Mouse (Mus musculus) midbrain, embryonic 12.5 days (tissue): Measurements from ENCODE around the gene Prss54. TPM values are rescaled to one million over a fixed set of nuclear protein-coding genes. Genes with fewer than 3 reads are reported as not detected.

Experiments
- ATAC-seq: fragments of 200-750 bp; cut with Nextera tagmentation; 2 replicates; pipeline ENCODE4 v1.8.0; 2017; ENCODE audit warnings: low read depth, moderate TSS enrichment, moderate library complexity; ENCODE audit not compliant: low FRiP score
- H3K27ac ChIP-seq: fragments of 300-500 bp; sonication (generic); replicated peaks from 2 replicates; pipeline ENCODE4 v1.5.1; 2016; ENCODE audit warnings: mild to moderate bottlenecking
- H3K27me3 ChIP-seq: fragments of 300-500 bp; sonication (generic); 2 replicates; pipeline ENCODE4 v1.6.1; 2016; ENCODE audit warnings: mild to moderate bottlenecking
- H3K36me3 ChIP-seq: fragments of 300-500 bp; sonication (generic); 2 replicates; pipeline ENCODE4 v1.6.1; 2016
- H3K4me1 ChIP-seq: fragments of 300-500 bp; sonication (generic); 2 replicates; pipeline ENCODE4 v1.6.1; 2016
- H3K4me2 ChIP-seq: fragments of 300-500 bp; sonication (generic); replicated peaks from 2 replicates; pipeline ENCODE4 v1.6.1; 2016; ENCODE audit warnings: mild to moderate bottlenecking, moderate library complexity
- H3K4me3 ChIP-seq: fragments of 300-500 bp; sonication (generic); 2 replicates; pipeline ENCODE4 v1.5.1; 2016; ENCODE audit warnings: mild to moderate bottlenecking
- H3K9ac ChIP-seq: fragments of 300-500 bp; sonication (generic); replicated peaks from 2 replicates; pipeline ENCODE4 v1.6.1; 2016; ENCODE audit warnings: mild to moderate bottlenecking, moderate library complexity
- H3K9me3 ChIP-seq: fragments of 300-500 bp; sonication (generic); 2 replicates; pipeline ENCODE4 v1.6.1; 2016; ENCODE audit warnings: mild to moderate bottlenecking
- WGBS: fragments of 180-500 bp; shearing (Covaris S2); methylation state at CpG from one replicate; pipeline ENCODE4 v1.1.7; 2016; 5-methylcytosine and 5-hydroxymethylcytosine counted together
- polyA plus RNA-seq: library from polyadenylated mRNA; unstranded; fragments of >200 nt; fragmentation: Nextera tagmentation; extraction: Ambion mirVana; gene quantifications from 2 replicates; pipeline ENCODE4 v1.2.1, GENCODE M21; 2016

The Prss54 gene
- polyA plus RNA-seq, 1 experiment from 2014 or later, result not detected

DNA sequence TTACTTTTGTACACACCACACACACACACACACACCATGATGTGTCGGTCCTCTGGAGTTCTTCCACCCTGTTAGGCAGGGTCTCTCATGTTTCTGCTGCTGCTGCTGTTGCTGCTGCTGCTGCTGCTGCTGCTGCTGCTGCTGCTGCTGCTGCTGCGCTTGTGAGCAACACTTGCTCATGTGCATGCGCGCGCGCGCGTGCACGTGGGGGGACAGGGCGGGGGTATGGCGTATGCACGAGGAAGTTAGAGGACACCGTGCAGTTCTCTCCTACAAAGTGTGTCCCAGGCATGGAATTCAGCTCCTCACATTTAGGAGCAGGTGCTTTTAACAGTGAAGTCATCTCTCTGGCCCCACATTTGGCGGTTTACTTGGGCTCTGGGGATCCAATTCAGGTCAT lies 19.0 kb upstream of the Prss54 start:
- Histone ChIP-seq H3K4me2 (no peak overlapping the region), H3K27ac (no peak overlapping the region), H3K27me3 (no peaks in the 10 kb centered on the region), H3K9ac (no peak overlapping the region), H3K9me3 (no peaks in the 10 kb centered on the region), H3K4me1 (no peaks in the 10 kb centered on the region), H3K36me3 (no peaks in the 10 kb centered on the region), H3K4me3 (no peak overlapping the region)
- no peak for ATAC-seq
- 82% methylated on average over 14 of the region's 14 CpGs for WGBS

DNA sequence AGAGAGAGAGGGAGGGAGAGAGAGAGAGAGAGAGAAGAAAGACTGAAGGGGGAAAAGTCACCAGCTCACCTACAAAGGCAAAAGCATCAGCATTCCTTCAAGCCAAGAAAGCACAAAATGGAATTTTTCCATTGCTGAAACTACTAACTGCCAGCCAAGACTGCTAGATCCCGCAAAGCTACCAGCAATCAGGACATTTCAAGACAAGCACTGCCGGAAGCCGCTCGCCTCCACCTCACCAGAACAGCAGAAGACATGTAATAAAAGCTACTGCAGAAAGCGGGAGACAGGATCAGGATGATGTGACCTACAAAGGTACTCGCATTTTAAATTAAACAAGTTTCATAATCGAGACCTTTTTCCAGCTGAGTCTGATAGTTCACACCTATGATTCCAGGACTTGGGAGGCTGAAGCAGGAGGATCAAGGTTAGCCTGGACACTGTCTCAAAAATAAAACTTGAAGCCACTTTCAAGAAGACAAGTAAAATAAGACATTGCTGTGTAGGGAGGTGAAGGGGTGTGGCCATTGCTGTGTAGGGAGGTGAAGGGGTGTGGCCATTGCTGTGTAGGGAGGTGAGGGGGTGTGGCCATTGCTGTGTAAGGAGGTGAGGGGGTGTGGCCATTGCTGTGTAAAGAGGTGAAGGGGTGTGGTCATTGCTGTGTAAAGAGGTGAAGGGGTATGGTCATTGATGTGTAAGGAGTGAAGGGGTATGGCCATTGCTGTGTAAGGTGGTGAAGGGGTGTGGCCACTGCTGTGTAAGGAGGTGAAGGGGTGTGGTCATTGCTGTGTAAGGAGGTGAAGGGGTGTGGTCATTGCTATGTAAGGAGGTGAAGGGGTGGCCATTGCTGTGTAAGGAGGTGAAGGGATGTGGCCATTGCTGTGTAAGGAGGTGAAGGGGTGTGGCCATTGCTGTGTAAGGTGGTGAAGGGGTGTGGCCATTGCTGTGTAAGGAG lies 17.6 kb upstream of the Prss54 start:
- WGBS, result 90% methylated on average over 7 of the region's 7 CpGs
- H3K36me3 ChIP-seq, result no peaks in the 10 kb centered on the region

DNA sequence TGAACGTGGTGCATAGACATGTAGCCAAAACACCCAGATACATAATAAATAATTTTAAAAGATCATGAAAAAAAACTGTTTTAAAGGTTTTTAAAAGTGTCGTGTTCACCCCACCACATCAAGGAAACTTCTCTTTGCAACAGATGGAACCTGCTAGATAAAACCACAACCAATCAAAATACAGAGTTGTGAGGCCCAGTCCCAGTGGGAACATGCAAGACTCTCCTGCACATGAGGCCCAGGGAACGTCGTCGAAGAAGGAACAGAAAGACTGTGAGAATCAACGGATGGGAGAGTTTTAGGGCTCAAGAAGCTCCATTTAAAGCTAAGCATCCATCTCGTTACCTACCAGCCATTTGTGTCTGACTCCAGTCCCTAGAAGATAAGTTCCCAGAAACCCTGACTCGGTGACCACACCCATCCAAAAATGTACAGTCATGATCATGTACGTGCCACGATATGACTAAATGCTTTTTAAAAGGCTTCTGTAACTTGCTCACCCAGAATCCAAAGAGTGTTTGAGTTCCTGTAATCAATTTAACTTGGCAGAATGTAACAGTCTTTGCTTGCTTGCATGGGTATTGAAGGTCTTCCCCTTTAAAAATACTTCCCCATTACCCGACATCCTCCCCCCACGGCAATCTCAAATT lies 16.1 kb upstream of the Prss54 start:
- H3K9me3 ChIP-seq, result no peaks in the 10 kb centered on the region
- no peaks in the 10 kb centered on the region for H3K4me1 ChIP-seq
- WGBS, result 87% methylated on average over 12 of the region's 12 CpGs
- no peak overlapping the region for H3K4me3 ChIP-seq
- no peak overlapping the region for H3K9ac ChIP-seq
- no peak overlapping the region for H3K4me2 ChIP-seq
- no peaks in the 10 kb centered on the region for H3K36me3 ChIP-seq
- H3K27ac ChIP-seq, result no peak overlapping the region
- H3K27me3 ChIP-seq, result 0 out of 2 replicates have a peak, but pooled peaks cover 3% of the 10 kb centered on the region
- no peak for ATAC-seq

More for the DNA sequence above, 17.6 kb upstream of the Prss54 start:
- Histone ChIP-seq H3K9me3 (no peaks in the 10 kb centered on the region), H3K4me1 (no peaks in the 10 kb centered on the region), H3K4me2 (no peak overlapping the region), H3K27ac (no peak overlapping the region), H3K27me3 (0 out of 2 replicates have a peak, but pooled peaks cover 3% of the 10 kb centered on the region), H3K4me3 (no peak overlapping the region), H3K9ac (no peak overlapping the region)
- no peak for ATAC-seq

DNA sequence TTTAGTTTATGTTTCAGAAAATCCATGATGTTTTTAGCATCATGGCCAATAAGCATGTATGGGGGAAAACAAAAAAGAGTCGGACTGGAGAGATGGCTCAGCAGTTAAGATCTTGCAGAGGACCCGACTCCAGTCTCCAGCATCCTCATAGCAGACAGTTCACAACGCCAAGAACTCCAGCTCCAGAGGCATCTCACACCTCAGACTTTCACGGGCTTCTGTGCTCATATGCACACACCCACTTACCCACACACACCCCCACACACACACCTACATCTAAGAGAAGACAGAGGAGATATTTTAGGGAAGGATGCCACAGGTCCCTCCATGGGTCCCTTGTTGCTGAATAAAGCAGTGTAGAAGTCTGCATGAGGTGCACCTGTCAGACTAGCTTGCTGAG lies 14.4 kb upstream of the Prss54 start:
- Histone ChIP-seq H3K27me3 (0 out of 2 replicates have a peak, but pooled peaks cover 3% of the 10 kb centered on the region), H3K4me2 (no peak overlapping the region), H3K27ac (no peak overlapping the region), H3K4me1 (no peaks in the 10 kb centered on the region), H3K4me3 (no peak overlapping the region), H3K9me3 (no peaks in the 10 kb centered on the region), H3K9ac (no peak overlapping the region), H3K36me3 (no peaks in the 10 kb centered on the region)
- WGBS, result 84% methylated on average over 4 of the region's 4 CpGs
- ATAC-seq, result no peak

DNA sequence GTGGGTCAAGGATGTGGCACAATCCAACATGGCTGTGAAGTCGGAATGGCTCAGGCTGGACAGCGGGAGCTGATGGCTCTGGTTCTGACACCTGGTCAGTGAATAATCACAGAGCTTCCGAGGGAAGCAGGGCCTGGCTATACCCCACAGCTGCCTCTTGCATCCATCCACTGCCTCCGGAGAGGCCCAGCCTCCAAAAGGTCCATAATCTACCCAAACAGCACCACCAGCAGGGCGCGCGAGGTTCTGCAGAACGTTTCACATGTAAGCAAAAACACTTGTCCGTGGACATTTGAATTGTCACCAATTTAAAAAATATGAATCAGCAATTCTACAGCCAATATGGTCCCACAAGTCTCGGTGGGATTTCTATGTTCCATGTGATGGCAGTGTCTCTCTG lies 13.1 kb upstream of the Prss54 start:
- WGBS, result 65% methylated on average over 10 of the region's 10 CpGs
- H3K27ac ChIP-seq, result no peak overlapping the region
- no peaks in the 10 kb centered on the region for H3K9me3 ChIP-seq

DNA sequence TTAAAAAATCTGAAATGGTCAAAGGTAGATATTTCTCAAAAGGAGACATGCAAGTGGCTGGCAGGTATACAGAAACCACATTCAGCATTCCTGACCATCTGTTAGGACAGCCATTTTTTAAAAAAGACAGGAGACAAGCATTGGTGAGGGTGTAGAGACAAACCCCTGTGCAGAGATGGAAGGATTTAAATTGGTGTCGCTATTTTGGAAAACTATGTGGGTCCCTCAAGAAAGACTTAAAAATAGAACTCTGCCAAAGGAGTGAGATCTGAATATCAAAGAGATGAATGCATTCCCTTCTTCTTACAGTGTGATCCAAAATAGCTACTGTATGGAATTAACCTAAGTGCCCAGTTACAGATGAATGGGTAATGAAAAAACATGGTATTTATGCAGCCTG lies 11.2 kb upstream of the Prss54 start:
- ATAC-seq, result no peak
- no peak overlapping the region for H3K4me2 ChIP-seq
- H3K4me1 ChIP-seq, result no peaks in the 10 kb centered on the region
- no peak overlapping the region for H3K4me3 ChIP-seq
- H3K27ac ChIP-seq, result no peak overlapping the region
- 0 out of 2 replicates have a peak, but pooled peaks cover 3% of the 10 kb centered on the region for H3K27me3 ChIP-seq
- no peaks in the 10 kb centered on the region for H3K36me3 ChIP-seq
- H3K9ac ChIP-seq, result no peak overlapping the region
- no peaks in the 10 kb centered on the region for H3K9me3 ChIP-seq
- 98% methylated on average over 1 of the region's 1 CpGs for WGBS

More for the DNA sequence above, 13.1 kb upstream of the Prss54 start:
- H3K9ac ChIP-seq, result no peak overlapping the region
- no peak overlapping the region for H3K4me2 ChIP-seq
- H3K4me1 ChIP-seq, result no peaks in the 10 kb centered on the region
- no peak for ATAC-seq
- H3K27me3 ChIP-seq, result 0 out of 2 replicates have a peak, but pooled peaks cover 3% of the 10 kb centered on the region
- no peak overlapping the region for H3K4me3 ChIP-seq
- H3K36me3 ChIP-seq, result no peaks in the 10 kb centered on the region

DNA sequence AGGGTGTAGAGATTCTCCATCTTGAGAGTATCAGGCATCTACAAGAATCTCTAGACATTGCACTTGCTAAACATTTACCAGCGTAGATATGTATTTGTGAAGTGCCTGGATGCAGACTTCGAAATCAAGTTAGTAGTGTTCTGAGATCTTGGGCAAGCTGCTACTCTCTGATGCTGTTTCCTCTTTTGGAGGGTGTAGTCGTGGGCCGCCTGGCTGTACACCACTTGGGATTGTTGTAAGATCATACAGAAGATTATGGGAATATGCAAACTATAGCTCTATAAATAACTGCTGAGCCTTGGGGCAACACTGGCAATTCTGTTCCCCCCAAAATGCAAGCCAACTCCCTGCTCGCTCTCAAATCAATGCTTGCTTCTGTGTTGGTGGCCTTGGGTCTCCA lies 3.0 kb downstream of the Prss54 start:
- H3K4me2 ChIP-seq, result no peak overlapping the region
- H3K9me3 ChIP-seq, result no peaks in the 10 kb centered on the region
- no peak for ATAC-seq
- no peaks in the 10 kb centered on the region for H3K27me3 ChIP-seq
- H3K4me1 ChIP-seq, result no peaks in the 10 kb centered on the region
- WGBS, result 93% methylated on average over 5 of the region's 5 CpGs
- no peak overlapping the region for H3K4me3 ChIP-seq
- H3K36me3 ChIP-seq, result no peaks in the 10 kb centered on the region
- H3K9ac ChIP-seq, result no peak overlapping the region
- H3K27ac ChIP-seq, result no peak overlapping the region

DNA sequence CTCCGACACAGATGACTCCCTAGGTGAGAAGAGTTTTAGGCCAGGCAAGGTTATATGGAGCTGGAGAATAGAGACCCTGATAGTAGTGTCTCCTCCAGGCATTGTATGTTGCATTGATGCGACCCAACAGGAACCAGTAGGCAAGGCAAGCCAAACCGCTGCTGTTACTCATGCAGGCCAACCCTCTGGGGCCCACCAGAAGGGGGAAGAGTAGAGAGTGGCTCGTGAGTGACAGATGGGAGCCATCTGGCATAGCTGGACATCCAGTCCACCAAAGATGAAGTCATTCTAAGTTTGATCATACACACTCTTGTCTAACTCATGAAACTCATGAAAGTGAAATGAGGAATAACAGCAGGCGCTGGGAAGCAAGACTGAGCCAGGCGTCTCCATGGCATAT lies 9.3 kb downstream of the Prss54 start:
- no peaks in the 10 kb centered on the region for H3K4me1 ChIP-seq
- H3K4me2 ChIP-seq, result no peak overlapping the region
- ATAC-seq, result no peak
- no peak overlapping the region for H3K4me3 ChIP-seq
- H3K9ac ChIP-seq, result no peak overlapping the region
- no peak overlapping the region for H3K27ac ChIP-seq
- 79% methylated on average over 6 of the region's 6 CpGs for WGBS
- H3K36me3 ChIP-seq, result no peaks in the 10 kb centered on the region
- no peaks in the 10 kb centered on the region for H3K27me3 ChIP-seq
- no peaks in the 10 kb centered on the region for H3K9me3 ChIP-seq

DNA sequence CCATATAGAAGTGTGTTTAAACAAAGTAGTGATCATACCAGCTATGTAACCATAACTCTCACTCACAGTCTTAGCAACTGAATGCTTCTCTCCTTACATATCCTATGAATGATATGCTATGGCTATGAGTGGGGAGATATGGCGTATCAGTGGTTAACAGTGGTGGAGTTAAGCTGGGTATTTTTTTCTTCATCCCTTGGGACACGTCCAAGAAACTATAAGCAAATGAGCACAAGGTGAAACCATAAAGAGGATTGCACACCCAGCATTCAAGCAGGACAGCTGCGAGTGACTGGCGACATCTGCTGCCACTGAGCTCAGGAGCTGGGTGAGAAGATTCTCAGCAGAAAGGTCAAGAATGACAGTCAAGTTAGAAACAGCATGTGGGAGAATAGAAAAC lies 9.9 kb downstream of the Prss54 start:
- Histone ChIP-seq H3K27ac (no peak overlapping the region), H3K4me1 (no peaks in the 10 kb centered on the region), H3K27me3 (no peaks in the 10 kb centered on the region), H3K4me3 (no peak overlapping the region), H3K9me3 (no peaks in the 10 kb centered on the region), H3K4me2 (no peak overlapping the region), H3K9ac (no peak overlapping the region), H3K36me3 (no peaks in the 10 kb centered on the region)
- 78% methylated on average over 4 of the region's 4 CpGs for WGBS
- ATAC-seq, result no peak

DNA sequence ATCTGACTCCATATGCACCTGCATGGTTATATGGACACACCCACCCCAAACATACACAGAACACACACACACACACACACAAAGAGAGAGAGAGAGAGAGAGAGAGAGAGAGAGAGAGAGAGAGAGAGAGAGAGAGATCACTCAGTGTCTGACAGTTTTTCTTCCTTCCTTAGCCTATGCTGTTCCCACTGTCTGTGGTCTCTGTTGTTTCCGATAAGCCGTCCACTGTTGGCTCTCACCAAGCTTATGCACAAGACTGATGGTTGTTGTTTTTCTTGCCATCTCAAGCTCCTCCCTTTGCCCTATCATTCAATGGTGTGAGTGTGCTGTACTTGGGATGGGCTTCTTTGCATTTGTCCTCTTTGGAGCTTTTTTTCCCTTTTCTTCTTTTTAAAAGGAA lies 20.2 kb downstream of the Prss54 start:
- H3K27ac ChIP-seq, result no peak overlapping the region
- H3K4me1 ChIP-seq, result no peaks in the 10 kb centered on the region
- H3K9ac ChIP-seq, result no peak overlapping the region
- ATAC-seq, result no peak
- 81% methylated on average over 2 of the region's 2 CpGs for WGBS
- no peaks in the 10 kb centered on the region for H3K36me3 ChIP-seq
- no peak overlapping the region for H3K4me3 ChIP-seq
- no peaks in the 10 kb centered on the region; the same call in 1 of the 2 replicates for H3K27me3 ChIP-seq
- no peaks in the 10 kb centered on the region for H3K9me3 ChIP-seq
- no peak overlapping the region for H3K4me2 ChIP-seq

DNA sequence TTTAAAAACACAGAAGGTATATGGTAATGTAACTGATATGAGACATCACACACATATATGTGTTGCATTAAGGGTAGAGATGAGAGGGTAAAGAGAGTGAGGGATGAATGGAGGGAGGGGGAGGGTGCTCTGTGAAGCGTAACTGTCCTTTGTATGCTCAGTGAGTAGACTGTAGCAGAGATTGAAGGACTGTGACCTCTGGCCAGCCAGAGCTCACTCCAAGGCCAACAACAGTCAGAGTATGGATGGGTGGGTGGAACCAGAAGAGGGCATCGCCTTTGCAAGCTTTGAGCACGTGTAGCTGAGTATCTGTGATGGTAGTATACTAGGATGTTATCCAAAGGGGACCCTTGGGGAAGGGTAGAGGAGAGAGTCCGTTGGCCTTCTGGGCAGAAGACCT lies 24.6 kb downstream of the Prss54 start:
- WGBS, result 74% methylated on average over 4 of the region's 4 CpGs
- Histone ChIP-seq H3K9ac (no peak overlapping the region), H3K4me2 (no peak overlapping the region), H3K4me3 (no peak overlapping the region), H3K36me3 (no peaks in the 10 kb centered on the region), H3K27me3 (no peaks in the 10 kb centered on the region), H3K9me3 (no peaks in the 10 kb centered on the region), H3K27ac (no peak overlapping the region), H3K4me1 (peaks cover 8% of the 10 kb centered on the region; the same call in 1 of the 2 replicates)
- ATAC-seq, result no peak
